Mouse (Mus musculus): ENCODE data around the gene Il11ra1.
"Not testable (repeated sequence)": the region's sequence is repeated elsewhere in the genome, so short reads cannot be mapped to it uniquely, and the experiment has no call there.

DNA sequence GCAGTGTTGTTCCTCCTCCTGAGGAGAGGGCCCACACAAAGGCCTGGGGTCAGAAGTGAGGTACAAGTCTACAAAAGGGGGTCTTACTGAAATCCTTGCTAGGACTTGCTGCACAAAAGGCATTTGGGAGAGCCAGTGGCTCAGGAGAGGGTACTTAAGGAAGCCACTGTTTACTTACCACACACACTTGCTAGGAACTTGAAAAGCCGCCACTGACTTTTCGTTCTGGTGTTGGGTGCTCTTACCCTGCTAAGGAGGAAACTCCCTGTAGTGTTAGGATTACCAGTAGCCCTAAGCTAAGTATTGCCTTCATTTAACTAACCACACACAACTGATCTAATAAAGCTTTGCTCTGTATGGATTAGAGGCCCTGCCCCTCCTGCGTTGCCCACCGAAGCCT lies 9.8 kb upstream of the Il11ra1 start:
- not testable (repeated sequence) for TF ChIP-seq CTCF (IDR thresholded peaks at IDR 0.05; ENCODE audit: control insufficient read depth, insufficient read depth, insufficient read length); CEBPB (IDR thresholded peaks at IDR 0.05; ENCODE audit: low read depth); MYOD1 (IDR thresholded peaks at IDR 0.05; ENCODE audit: control insufficient read depth, insufficient read length, low read depth); MYOG (IDR thresholded peaks at IDR 0.05; ENCODE audit: control insufficient read depth, extremely low read depth, insufficient read length)

Data from C2C12 (cell line).